Mouse (Mus musculus) E14TG2a.4 (cell line): ENCODE data around the gene 4930516K23Rik.

Source experiments
- H3K27me3 ChIP-seq: 2 replicates; pipeline ENCODE4 v1.6.1; 2014; ENCODE audit warnings: low read length, control low read depth; ENCODE audit not compliant: insufficient read depth
- H3K36me3 ChIP-seq: 2 replicates; pipeline ENCODE4 v1.6.1; 2014; ENCODE audit warnings: low read length, control low read depth; ENCODE audit not compliant: insufficient read depth
- H3K4me1 ChIP-seq: replicated peaks from 2 replicates; pipeline ENCODE4 v1.6.1; 2014; ENCODE audit warnings: low read depth, low read length, control low read depth
- H3K4me3 ChIP-seq: replicated peaks from 2 replicates; pipeline ENCODE4 v1.5.1; 2014; ENCODE audit warnings: mild to moderate bottlenecking, low read length
- H3K9me3 ChIP-seq: 2 replicates; pipeline ENCODE4 v1.6.1; 2014; ENCODE audit warnings: low read length, control low read depth
- CTCF ChIP-seq: conservative IDR thresholded peaks from 2 replicates; pipeline ENCODE4 v1.5.1; 2014; ENCODE audit warnings: low read length
- NANOG ChIP-seq: IDR thresholded peaks from 2 replicates; pipeline ENCODE4 v1.6.1; 2014; ENCODE audit warnings: borderline replicate concordance, low read length, mixed read lengths
- POU5F1 ChIP-seq: IDR thresholded peaks from 2 replicates; pipeline ENCODE4 v1.6.1; 2014; ENCODE audit warnings: low read length, borderline replicate concordance

Gene 4930516K23Rik

GRCm38 (mm10) chr7:104061345-104061744 is at the start of gene 4930516K23Rik:
TSS of gene 4930516K23Rik (minus strand) at chr7:104061445.
- no peak within 1 kb of the TSS for H3K4me3 ChIP-seq
- H3K4me1 ChIP-seq = no peaks in the 10 kb centered on the region
- no peaks in the 10 kb centered on the region for H3K36me3 ChIP-seq
- TF ChIP-seq POU5F1 = no peak
- no peak for TF ChIP-seq NANOG
- TF ChIP-seq CTCF = no peak
- H3K27me3 ChIP-seq = no peaks in the 10 kb centered on the region
- H3K9me3 ChIP-seq = no peaks in the 10 kb centered on the region

GRCm38 (mm10) chr7:104104757-104104972 is 43.4 kb upstream of the 4930516K23Rik start, which contains the start of gene Olfr646:
TSS of gene Olfr646 (plus strand) at chr7:104104873.
- TF ChIP-seq NANOG = no peak
- TF ChIP-seq CTCF = no peak
- no peak for TF ChIP-seq POU5F1
- H3K4me3 ChIP-seq = no peak within 1 kb of the TSS
- no peaks in the 10 kb centered on the region for H3K9me3 ChIP-seq
- no peaks in the 10 kb centered on the region for H3K4me1 ChIP-seq
- H3K36me3 ChIP-seq = no peaks in the 10 kb centered on the region
- no peaks in the 10 kb centered on the region for H3K27me3 ChIP-seq

- no peaks in the 10 kb centered on the region for H3K9me3 ChIP-seq
- TF ChIP-seq NANOG (no peak), CTCF (no peak), POU5F1 (no peak)
- H3K4me1 ChIP-seq = no peaks in the 10 kb centered on the region
- no peak overlapping the region for H3K4me3 ChIP-seq
- no peaks in the 10 kb centered on the region for H3K36me3 ChIP-seq
- H3K27me3 ChIP-seq = no peaks in the 10 kb centered on the region
Measured at GRCm38 (mm10) chr7:104103913-104104756, 42.9 kb upstream of the 4930516K23Rik start.

GRCm38 (mm10) chr7:104085365-104085764 is 24.1 kb upstream of the 4930516K23Rik start, which contains the start of gene Olfr645:
TSS of gene Olfr645 (minus strand) at chr7:104085465.
- TF ChIP-seq NANOG (no peak), POU5F1 (no peak)
- Histone ChIP-seq H3K27me3 (no peaks in the 10 kb centered on the region), H3K4me1 (no peaks in the 10 kb centered on the region), H3K36me3 (no peaks in the 10 kb centered on the region), H3K4me3 (no peak within 1 kb of the TSS), H3K9me3 (no peaks in the 10 kb centered on the region)

- no peaks in the 10 kb centered on the region for H3K27me3 ChIP-seq
- H3K36me3 ChIP-seq = no peaks in the 10 kb centered on the region
- TF ChIP-seq CTCF (no peak), NANOG (no peak), POU5F1 (no peak)
- no peaks in the 10 kb centered on the region for H3K4me1 ChIP-seq
- H3K9me3 ChIP-seq = no peaks in the 10 kb centered on the region; the same call in 1 of the 2 replicates
- H3K4me3 ChIP-seq = no peak within 1 kb of the TSS
Measured at GRCm38 (mm10) chr7:104071769-104072168, 10.5 kb upstream of the 4930516K23Rik start, which contains the start of gene Olfr644. TSS of gene Olfr644 (minus strand) at chr7:104071869.

GRCm38 (mm10) chr7:104059215-104059614 is 2.0 kb downstream of the 4930516K23Rik start:
- H3K4me1 ChIP-seq = no peaks in the 10 kb centered on the region
- no peak for TF ChIP-seq POU5F1
- no peak for TF ChIP-seq NANOG
- TF ChIP-seq CTCF = no peak
- no peak overlapping the region for H3K4me3 ChIP-seq
- H3K36me3 ChIP-seq = no peaks in the 10 kb centered on the region
- H3K9me3 ChIP-seq = no peaks in the 10 kb centered on the region
- no peaks in the 10 kb centered on the region for H3K27me3 ChIP-seq

GRCm38 (mm10) chr7:104052566-104052965 is 8.7 kb downstream of the 4930516K23Rik start, which contains the start of gene Olfr642:
TSS of gene Olfr642 (minus strand) at chr7:104052666.
- Histone ChIP-seq H3K9me3 (no peaks in the 10 kb centered on the region), H3K4me1 (no peaks in the 10 kb centered on the region), H3K27me3 (no peaks in the 10 kb centered on the region), H3K4me3 (no peak within 1 kb of the TSS), H3K36me3 (no peaks in the 10 kb centered on the region)
- TF ChIP-seq CTCF (no peak), NANOG (no peak), POU5F1 (no peak)

GRCm38 (mm10) chr7:104050745-104051144 is 10.5 kb downstream of the 4930516K23Rik start:
- Histone ChIP-seq H3K4me3 (no peak overlapping the region), H3K4me1 (no peaks in the 10 kb centered on the region), H3K9me3 (no peaks in the 10 kb centered on the region), H3K27me3 (no peaks in the 10 kb centered on the region), H3K36me3 (no peaks in the 10 kb centered on the region)
- no peak for TF ChIP-seq CTCF
- no peak for TF ChIP-seq NANOG
- TF ChIP-seq POU5F1 = no peak
